Mouse (Mus musculus): ENCODE results near the gene Dalrd3. TPM values are rescaled to one million over a fixed set of nuclear protein-coding genes. Genes with fewer than 3 reads are reported as not detected.

Dalrd3 gene
- polyA plus RNA-seq, 1 experiment from 2014 or later = 296 TPM

DNA sequence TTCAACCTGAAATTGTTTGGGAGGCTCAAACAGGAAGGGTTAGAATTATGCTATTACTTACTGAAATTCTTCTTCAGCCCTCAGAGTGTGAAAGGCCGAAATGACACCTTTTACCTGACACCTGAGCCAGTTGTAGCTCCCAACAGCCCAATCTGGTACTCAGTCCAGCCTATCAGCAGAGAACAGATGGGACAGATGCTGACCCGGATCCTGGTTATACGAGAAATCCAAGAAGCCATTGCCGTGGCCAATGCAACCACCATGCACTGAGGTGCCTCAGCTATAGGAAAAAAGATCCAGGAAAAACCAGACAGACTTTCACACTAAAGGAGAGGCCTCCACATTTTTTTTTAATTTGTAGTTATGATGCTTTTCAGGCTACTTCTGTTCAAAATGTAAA lies 10.5 kb upstream of the Dalrd3 start:
- no peak overlapping the region for H3K9ac ChIP-seq (replicated peaks; ENCODE audit: low read depth, low read length)
- no peak overlapping the region for H3K4me3 ChIP-seq (replicated peaks; ENCODE audit: low read length)
- peaks cover 38% of the 10 kb centered on the region for H3K36me3 ChIP-seq (ENCODE audit: control insufficient read depth, insufficient read depth)
- H3K27ac ChIP-seq (ENCODE audit: low read length) = no peak overlapping the region
- WGBS = 94% methylated on average over 4 of the region's 4 CpGs
- no peaks in the 10 kb centered on the region for H3K27me3 ChIP-seq (replicated peaks; ENCODE audit: control insufficient read depth, insufficient read depth, low read length)
- H3K9me3 ChIP-seq (ENCODE audit: control insufficient read depth, low read length) = no peaks in the 10 kb centered on the region
- no peak for ATAC-seq
- peaks cover 11% of the 10 kb centered on the region for H3K4me1 ChIP-seq (replicated peaks; ENCODE audit: control insufficient read depth, insufficient read depth, low read length)
- H3K4me2 ChIP-seq (ENCODE audit: low read length) = no peak overlapping the region

DNA sequence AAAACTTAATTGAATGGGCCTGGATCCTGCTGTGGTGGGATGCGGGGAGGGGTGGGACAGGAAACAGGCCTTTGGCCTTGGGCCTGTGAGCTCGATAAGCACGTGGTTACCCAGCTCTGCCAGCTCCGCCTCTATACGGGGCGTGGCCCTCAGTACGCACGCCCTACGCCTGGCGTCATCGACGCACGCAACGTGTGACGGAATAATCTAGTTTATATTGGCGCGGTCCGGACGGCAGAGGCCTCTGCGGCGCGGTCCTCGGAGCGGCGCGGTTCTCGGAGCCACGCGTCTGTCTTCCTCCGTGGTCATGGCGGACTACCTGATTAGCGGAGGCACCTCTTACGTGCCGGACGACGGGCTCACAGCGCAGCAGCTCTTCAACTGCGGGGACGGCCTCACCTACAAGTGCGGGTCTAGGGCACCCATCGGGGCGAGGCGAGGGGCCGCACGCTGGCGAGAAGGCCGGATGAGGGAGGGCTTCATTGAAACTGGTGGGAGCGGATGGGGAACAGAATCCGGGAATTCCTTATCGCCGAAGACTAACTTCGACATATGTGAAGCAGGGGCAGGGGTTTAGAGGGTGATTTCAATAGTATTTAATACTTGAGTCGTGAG lies 9.4 kb upstream of the Dalrd3 start, which contains the start of gene Impdh2:
Gene Impdh2, plus strand, starts transcription at position 60 of the 615 bp plus-strand sequence.
- Histone ChIP-seq H3K36me3 (ENCODE audit: control insufficient read depth, insufficient read depth) (peaks cover 36% of the 10 kb centered on the region), H3K9ac (replicated peaks; ENCODE audit: low read depth, low read length) (peak within 1 kb of the TSS; percentile 73), H3K4me3 (replicated peaks; ENCODE audit: low read length) (peak within 1 kb of the TSS; percentile 64), H3K27me3 (replicated peaks; ENCODE audit: control insufficient read depth, insufficient read depth, low read length) (no peaks in the 10 kb centered on the region), H3K4me1 (replicated peaks; ENCODE audit: control insufficient read depth, insufficient read depth, low read length) (peaks cover 11% of the 10 kb centered on the region), H3K27ac (ENCODE audit: low read length) (peak within 1 kb of the TSS; percentile 75), H3K9me3 (ENCODE audit: control insufficient read depth, low read length) (no peaks in the 10 kb centered on the region), H3K4me2 (ENCODE audit: low read length) (peak within 1 kb of the TSS; percentile 82)
- ATAC-seq = peak; percentile 99
- WGBS = under 1% methylated on average over 53 of the region's 53 CpGs

DNA sequence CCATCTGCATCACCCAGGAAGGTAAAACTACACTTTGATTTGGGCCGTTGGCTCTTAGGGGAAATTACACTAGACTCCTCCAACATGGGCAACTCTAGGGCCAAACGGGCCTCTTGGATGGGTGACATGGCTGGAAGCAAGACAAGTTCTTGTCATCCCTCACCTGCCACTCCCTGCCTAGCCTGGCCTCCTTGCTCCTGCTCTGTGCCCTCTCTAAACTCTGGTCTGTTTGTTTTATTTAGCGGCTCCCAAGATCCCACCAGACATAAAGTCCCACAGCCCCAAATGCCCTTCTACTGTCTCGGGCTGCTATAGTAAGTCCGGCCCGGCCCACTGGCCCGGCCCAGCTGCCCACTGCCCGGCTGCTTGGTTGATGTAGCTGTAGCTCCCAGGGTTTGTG lies 6.0 kb upstream of the Dalrd3 start:
- Histone ChIP-seq H3K4me1 (replicated peaks; ENCODE audit: control insufficient read depth, insufficient read depth, low read length) (peaks cover 32% of the 10 kb centered on the region), H3K4me3 (replicated peaks; ENCODE audit: low read length) (no peak overlapping the region), H3K9ac (replicated peaks; ENCODE audit: low read depth, low read length) (no peak overlapping the region), H3K27ac (ENCODE audit: low read length) (no peak overlapping the region), H3K36me3 (ENCODE audit: control insufficient read depth, insufficient read depth) (peaks cover 20% of the 10 kb centered on the region), H3K4me2 (ENCODE audit: low read length) (no peak overlapping the region), H3K27me3 (replicated peaks; ENCODE audit: control insufficient read depth, insufficient read depth, low read length) (no peaks in the 10 kb centered on the region), H3K9me3 (ENCODE audit: control insufficient read depth, low read length) (no peaks in the 10 kb centered on the region)
- no peak for ATAC-seq
- 95% methylated on average over 8 of the region's 8 CpGs for whole genome bisulfite sequencing

DNA sequence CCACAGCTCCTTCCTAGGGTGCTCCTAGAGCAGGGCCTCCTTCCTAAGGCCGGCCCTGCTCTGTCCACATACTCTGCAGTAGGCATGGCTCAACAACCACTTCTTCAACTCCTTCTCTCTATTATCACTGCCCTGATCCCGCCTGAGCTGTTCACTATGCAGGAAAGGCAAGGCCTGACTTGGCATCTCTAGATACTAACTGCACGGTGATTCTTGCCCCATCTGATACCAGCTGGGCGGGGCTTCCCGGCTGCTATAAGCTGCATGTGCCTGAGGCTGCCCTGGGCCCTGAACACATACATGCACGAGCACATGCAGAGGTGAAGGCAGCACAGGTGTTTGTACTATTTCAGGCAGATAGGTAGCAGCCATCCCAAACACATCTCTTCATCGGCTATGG lies 5.6 kb upstream of the Dalrd3 start:
- Histone ChIP-seq H3K27me3 (replicated peaks; ENCODE audit: control insufficient read depth, insufficient read depth, low read length) (no peaks in the 10 kb centered on the region), H3K9me3 (ENCODE audit: control insufficient read depth, low read length) (no peaks in the 10 kb centered on the region), H3K36me3 (ENCODE audit: control insufficient read depth, insufficient read depth) (peaks cover 16% of the 10 kb centered on the region), H3K4me2 (ENCODE audit: low read length) (no peak overlapping the region), H3K4me1 (replicated peaks; ENCODE audit: control insufficient read depth, insufficient read depth, low read length) (peaks cover 34% of the 10 kb centered on the region), H3K4me3 (replicated peaks; ENCODE audit: low read length) (no peak overlapping the region), H3K27ac (ENCODE audit: low read length) (no peak overlapping the region), H3K9ac (replicated peaks; ENCODE audit: low read depth, low read length) (no peak overlapping the region)
- WGBS = 88% methylated on average over 7 of the region's 7 CpGs
- no peak for ATAC-seq

DNA sequence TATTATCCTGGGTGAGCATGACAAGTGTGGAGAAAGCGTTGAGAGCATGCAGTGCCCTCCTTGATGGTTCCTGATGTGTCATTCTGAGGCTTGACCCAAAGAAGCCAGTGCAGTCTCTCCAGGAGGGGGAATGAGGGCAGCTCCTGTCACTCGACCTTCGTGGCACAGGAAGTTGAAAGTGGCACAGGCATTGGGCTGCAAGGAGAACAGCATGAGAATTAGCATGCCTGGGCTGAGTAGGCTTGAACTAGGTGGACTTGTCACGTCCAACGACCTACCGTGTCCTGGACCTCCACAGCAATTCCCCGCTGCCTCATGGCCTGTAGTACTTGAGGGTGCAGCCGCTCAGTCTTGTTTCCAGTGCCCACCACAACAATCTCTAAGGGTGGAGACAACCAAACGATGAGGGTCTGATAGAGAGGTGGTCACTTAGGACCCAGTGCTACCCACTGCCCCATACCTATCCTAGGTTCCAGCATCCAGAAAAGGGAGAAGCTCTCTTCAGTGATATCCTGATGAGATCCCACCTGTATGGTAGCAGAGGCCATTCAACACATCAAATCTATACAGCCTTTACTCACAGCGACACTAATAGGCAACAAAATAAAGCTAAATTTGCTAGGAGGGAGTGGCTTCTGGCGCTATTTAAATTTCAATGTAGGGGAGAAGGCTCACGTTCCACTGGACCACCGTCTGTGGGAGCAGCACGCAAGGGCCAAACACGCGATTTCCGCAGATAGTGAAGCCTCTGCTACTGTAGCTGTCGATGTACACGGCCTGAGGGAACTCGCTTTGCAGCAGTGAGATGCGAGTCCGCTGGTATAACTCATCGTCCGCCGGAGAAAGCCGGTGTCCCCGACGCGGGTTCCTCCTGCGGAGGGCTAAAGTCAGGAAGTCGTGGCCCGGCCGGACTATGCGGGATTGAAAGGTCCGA lies 3.5 kb upstream of the Dalrd3 start:
- peak overlapping the region; percentile 72 for H3K9ac ChIP-seq (replicated peaks; ENCODE audit: low read depth, low read length)
- H3K36me3 ChIP-seq (ENCODE audit: control insufficient read depth, insufficient read depth) = peaks cover 14% of the 10 kb centered on the region
- no peak for ATAC-seq
- peak overlapping the region; percentile 95 for H3K27ac ChIP-seq (ENCODE audit: low read length)
- peak overlapping the region; percentile 84 for H3K4me2 ChIP-seq (ENCODE audit: low read length)
- H3K4me3 ChIP-seq (replicated peaks; ENCODE audit: low read length) = peak overlapping the region; percentile 64
- H3K27me3 ChIP-seq (replicated peaks; ENCODE audit: control insufficient read depth, insufficient read depth, low read length) = no peaks in the 10 kb centered on the region
- peaks cover 44% of the 10 kb centered on the region for H3K4me1 ChIP-seq (replicated peaks; ENCODE audit: control insufficient read depth, insufficient read depth, low read length)
- 13% methylated on average over 35 of the region's 35 CpGs for WGBS
- no peaks in the 10 kb centered on the region for H3K9me3 ChIP-seq (ENCODE audit: control insufficient read depth, low read length)

DNA sequence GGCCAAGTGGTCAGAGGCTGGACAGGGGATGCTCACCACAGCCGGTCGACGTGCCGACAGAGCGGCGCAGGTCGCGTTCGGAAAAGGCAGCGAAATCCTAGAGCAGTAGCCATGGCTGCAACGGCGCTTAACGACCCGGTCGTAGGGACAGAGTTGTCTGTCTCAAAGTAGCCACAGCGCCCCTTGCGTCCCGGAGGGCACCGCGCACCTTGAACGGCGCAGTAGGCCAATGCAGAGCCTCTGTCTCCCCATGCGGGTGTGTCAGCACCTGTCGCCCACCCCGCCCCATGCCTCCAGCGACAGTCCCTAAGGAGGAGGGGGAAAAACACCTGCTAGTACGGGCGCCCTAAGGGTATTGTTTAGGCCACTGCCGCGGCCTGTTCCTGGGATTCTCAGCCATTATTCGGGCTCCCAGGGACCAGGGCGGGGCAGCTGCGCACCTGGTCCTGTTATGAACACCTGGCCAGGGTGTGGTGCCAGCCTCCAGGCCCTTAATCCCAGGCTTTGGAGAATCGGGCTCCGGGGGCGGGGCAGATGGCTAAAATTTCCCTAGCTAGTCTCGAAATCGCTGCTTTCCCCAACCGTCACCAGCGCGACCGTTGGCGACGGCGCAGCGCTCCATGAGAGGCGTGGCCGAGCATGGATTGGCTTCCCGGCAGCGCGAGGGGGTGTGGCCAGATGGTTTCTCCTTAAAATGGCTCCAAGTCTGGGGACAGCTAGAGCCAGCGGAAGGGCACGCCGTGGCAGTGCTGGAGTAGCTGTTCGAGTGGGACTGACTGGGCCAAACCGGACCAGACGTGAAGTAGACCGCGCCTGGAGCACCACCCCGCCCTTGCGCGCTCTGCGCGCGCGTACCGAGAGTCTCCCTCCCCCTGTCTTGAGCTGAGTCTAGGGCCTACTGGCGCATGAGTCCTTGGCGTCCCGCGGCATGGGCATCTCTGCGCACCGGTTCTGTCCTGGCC lies 2.6 kb upstream of the Dalrd3 start, which contains the start of gene Ndufaf3:
Gene Ndufaf3, minus strand, starts transcription at position 620 of the 962 bp plus-strand sequence.
- Histone ChIP-seq H3K9me3 (ENCODE audit: control insufficient read depth, low read length) (no peaks in the 10 kb centered on the region), H3K27me3 (replicated peaks; ENCODE audit: control insufficient read depth, insufficient read depth, low read length) (no peaks in the 10 kb centered on the region), H3K27ac (ENCODE audit: low read length) (peak within 1 kb of the TSS; percentile 95), H3K4me3 (replicated peaks; ENCODE audit: low read length) (peak within 1 kb of the TSS; percentile 64), H3K9ac (replicated peaks; ENCODE audit: low read depth, low read length) (peak within 1 kb of the TSS; percentile 72), H3K4me2 (ENCODE audit: low read length) (peak within 1 kb of the TSS; percentile 84), H3K36me3 (ENCODE audit: control insufficient read depth, insufficient read depth) (peaks cover 23% of the 10 kb centered on the region), H3K4me1 (replicated peaks; ENCODE audit: control insufficient read depth, insufficient read depth, low read length) (peaks cover 38% of the 10 kb centered on the region)
- ATAC-seq = peak; percentile 87
- WGBS = under 1% methylated on average over 73 of the region's 73 CpGs

DNA sequence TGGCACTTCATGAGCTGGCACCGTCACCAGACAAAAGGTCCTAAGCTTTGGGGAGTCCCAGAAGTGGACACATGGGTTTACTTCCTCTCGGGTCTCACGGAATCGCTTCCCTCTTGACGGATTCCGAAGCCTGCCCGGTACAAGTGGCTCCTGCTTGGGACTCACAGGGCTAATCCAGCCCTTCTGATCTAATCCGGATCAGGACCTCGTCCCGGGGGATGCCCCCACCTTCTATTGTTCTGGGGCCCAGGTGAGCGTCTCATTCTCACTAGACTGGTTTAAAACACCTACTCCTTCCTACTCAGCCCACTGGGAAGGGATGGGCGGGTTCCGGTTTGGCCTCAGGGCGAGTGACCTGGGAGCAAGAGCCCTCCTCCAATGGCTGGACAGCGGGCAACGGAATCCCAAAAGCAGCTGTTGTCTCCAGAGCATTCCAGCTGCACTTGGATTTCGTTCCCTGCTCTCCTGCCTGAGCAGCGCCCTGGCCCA lies 1.7 kb upstream of the Dalrd3 start:
- 12% methylated on average over 18 of the region's 18 CpGs for WGBS
- H3K4me1 ChIP-seq (replicated peaks; ENCODE audit: control insufficient read depth, insufficient read depth, low read length) = peaks cover 38% of the 10 kb centered on the region
- H3K36me3 ChIP-seq (ENCODE audit: control insufficient read depth, insufficient read depth) = peaks cover 29% of the 10 kb centered on the region
- no peaks in the 10 kb centered on the region for H3K9me3 ChIP-seq (ENCODE audit: control insufficient read depth, low read length)
- no peak for ATAC-seq
- H3K4me2 ChIP-seq (ENCODE audit: low read length) = peak overlapping the region; percentile 84
- peak overlapping the region; percentile 64 for H3K4me3 ChIP-seq (replicated peaks; ENCODE audit: low read length)
- peak overlapping the region; percentile 95 for H3K27ac ChIP-seq (ENCODE audit: low read length)
- H3K9ac ChIP-seq (replicated peaks; ENCODE audit: low read depth, low read length) = peak overlapping the region; percentile 72
- no peaks in the 10 kb centered on the region for H3K27me3 ChIP-seq (replicated peaks; ENCODE audit: control insufficient read depth, insufficient read depth, low read length)

DNA sequence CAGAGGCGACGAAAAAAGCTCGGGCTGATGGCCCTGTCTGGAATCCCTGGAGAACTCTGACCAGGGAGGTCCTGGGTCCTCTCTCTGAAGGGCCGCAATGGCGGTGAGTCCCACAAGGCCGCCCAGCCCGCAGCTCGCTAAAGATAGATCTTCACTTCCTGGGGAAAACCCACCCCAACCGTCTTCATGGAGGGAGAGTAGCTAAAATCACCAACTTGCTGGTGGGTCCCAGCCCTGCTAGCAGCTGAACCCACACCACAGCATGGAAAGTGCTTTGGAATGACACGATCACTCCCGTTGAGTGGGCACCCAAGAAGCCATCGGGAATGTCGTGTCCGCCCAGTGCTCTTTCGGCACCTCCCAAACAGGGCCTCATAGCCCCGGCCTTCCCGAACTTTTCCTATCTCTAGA lies 1.2 kb upstream of the Dalrd3 start:
- no peak overlapping the region for H3K4me3 ChIP-seq (replicated peaks; ENCODE audit: low read length)
- no peak for ATAC-seq
- peak overlapping the region; percentile 84; the same call in 1 of the 2 replicates for H3K4me2 ChIP-seq (ENCODE audit: low read length)
- peaks cover 38% of the 10 kb centered on the region for H3K4me1 ChIP-seq (replicated peaks; ENCODE audit: control insufficient read depth, insufficient read depth, low read length)
- H3K27me3 ChIP-seq (replicated peaks; ENCODE audit: control insufficient read depth, insufficient read depth, low read length) = no peaks in the 10 kb centered on the region
- no peaks in the 10 kb centered on the region for H3K9me3 ChIP-seq (ENCODE audit: control insufficient read depth, low read length)
- H3K36me3 ChIP-seq (ENCODE audit: control insufficient read depth, insufficient read depth) = peaks cover 33% of the 10 kb centered on the region
- WGBS = 80% methylated on average over 17 of the region's 17 CpGs
- H3K27ac ChIP-seq (ENCODE audit: low read length) = no peak overlapping the region
- H3K9ac ChIP-seq (replicated peaks; ENCODE audit: low read depth, low read length) = no peak overlapping the region
